Mouse (Mus musculus) stomach, postnatal 0 days (tissue): Measurements from ENCODE around the gene Pole4.

Experiments
- CTCF ChIP-seq: IDR thresholded peaks from 2 replicates; pipeline ENCODE4 v1.5.1; 2016; ENCODE audit warnings: antibody characterized with exemption, low read depth, mild to moderate bottlenecking, moderate library complexity
- EP300 ChIP-seq: optimal IDR thresholded peaks from 2 replicates; pipeline ENCODE3; 2016; ENCODE audit warnings: antibody characterized with exemption

DNA sequence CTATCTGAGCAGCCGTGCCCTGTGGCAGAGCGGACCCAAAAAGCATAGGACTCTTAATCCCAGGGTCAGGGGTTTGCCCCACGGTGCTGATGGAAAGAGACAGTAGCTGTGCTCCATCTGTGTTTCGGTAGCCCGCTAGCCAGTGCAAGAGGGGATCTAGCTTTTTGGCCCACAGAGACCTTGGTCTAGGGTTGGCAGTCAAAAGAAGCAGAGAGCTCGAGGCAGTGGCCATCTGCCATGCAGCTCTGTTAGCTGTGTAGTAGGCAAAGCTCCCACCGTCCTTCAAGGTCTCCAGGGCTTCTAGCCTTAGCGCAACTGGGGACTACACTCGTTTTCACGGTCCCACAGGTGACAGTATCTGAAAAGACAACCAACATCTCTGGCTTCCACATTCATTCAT, 2.1 kb upstream of the Pole4 start:
- no peak for TF ChIP-seq CTCF
- TF ChIP-seq EP300: no peak
